Mouse (Mus musculus) lung, adult 2 months (tissue): Measurements from ENCODE around the gene AI837181. TPM values are rescaled to one million over a fixed set of nuclear protein-coding genes. Genes with fewer than 3 reads are reported as not detected.
"Not testable (repeated sequence)": the region's sequence is repeated elsewhere in the genome, so short reads cannot be mapped to it uniquely, and the experiment has no call there.

ENCODE experiments used
- DNase-seq: peaks from one replicate; pipeline ENCODE4 v3.0.0; 2022
- H3K4me1 ChIP-seq: fragments of 200-500 bp; 2 replicates; pipeline ENCODE4 v1.6.1; 2011; ENCODE audit warnings: low read length; ENCODE audit not compliant: control insufficient read depth, insufficient read depth
- H3K4me3 ChIP-seq: fragments of 200-500 bp; replicated peaks from 2 replicates; pipeline ENCODE3; 2011; ENCODE audit warnings: low read depth, mild to moderate bottlenecking, control low read depth, low read length; ENCODE audit errors: extremely low read depth
- CTCF ChIP-seq: fragments of 200-500 bp; IDR thresholded peaks from 2 replicates; pipeline ENCODE4 v1.5.1; 2011; ENCODE audit warnings: mild to moderate bottlenecking, low read length, control low read depth; ENCODE audit not compliant: insufficient read depth
- POLR2A ChIP-seq: fragments of 200-500 bp; IDR thresholded peaks from 2 replicates; pipeline ENCODE4 v1.6.1; 2011; ENCODE audit warnings: low read depth, mild to moderate bottlenecking, control low read depth, low read length, borderline replicate concordance; ENCODE audit errors: extremely low read depth
- WGBS: fragments of 180-500 bp; shearing (Covaris S2); methylation state at CpG from one replicate; pipeline ENCODE4 v1.1.7; 2018; 5-methylcytosine and 5-hydroxymethylcytosine counted together
- polyA plus RNA-seq: library from polyadenylated mRNA; depleted of rRNA; stranded (reverse); fragments of >200 nt; gene quantifications from 2 replicates; pipeline ENCODE4 v1.2.3, GENCODE M21; 2012

Gene AI837181
- polyA plus RNA-seq, 1 experiment = 85.2 TPM

DNA sequence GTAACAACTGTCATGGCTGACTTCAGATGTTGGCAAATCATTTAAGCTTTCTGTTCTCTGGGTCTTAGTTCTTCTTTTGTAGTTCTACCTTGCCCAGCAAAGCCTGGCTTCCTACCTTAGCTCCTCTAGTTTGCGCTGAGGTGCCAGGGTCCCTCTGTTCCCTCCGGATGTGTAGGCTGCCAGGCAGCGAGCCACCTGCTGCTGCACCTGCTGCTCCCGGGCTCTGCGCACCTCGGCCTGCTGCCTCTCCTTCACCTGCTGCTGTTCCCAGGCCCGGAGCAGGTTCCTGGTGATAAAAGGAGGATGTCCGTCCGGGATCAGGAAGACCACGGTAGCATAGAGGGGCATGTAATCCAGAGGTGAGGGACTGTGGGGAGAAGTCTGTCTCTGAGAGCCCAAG, 30.8 kb upstream of the AI837181 start:
- TF ChIP-seq POLR2A = no peak
- TF ChIP-seq CTCF = no peak
- 52% methylated on average over 10 of the region's 10 CpGs for WGBS
- Histone ChIP-seq H3K4me1 (0 out of 2 replicates have a peak, but pooled peaks cover 2% of the 10 kb centered on the region), H3K4me3 (no peak overlapping the region)
- no peak for DNase-seq

DNA sequence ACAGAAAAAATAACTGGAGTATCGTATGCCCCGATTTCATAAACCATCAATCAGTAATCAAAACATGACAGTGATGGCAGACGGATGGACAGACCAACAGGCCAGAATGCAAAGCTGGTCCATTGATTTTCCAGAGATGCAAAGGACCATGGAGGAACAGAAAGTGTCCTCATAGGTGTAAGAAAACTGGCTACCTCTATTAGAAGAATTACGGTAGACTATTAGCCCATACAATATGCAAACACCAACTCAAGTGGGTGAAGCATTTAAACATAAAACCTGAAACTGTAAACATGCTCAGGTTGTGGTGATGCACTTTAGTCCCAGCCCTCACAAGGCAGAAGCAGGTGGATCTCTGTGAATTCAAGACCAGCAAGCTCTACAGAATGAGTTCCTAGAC, 29.6 kb upstream of the AI837181 start:
- Histone ChIP-seq H3K4me3 (no peak overlapping the region), H3K4me1 (no peaks in the 10 kb centered on the region)
- no peak for DNase-seq
- 69% methylated on average over 4 of the region's 4 CpGs for WGBS
- TF ChIP-seq CTCF (no peak), POLR2A (no peak)

DNA sequence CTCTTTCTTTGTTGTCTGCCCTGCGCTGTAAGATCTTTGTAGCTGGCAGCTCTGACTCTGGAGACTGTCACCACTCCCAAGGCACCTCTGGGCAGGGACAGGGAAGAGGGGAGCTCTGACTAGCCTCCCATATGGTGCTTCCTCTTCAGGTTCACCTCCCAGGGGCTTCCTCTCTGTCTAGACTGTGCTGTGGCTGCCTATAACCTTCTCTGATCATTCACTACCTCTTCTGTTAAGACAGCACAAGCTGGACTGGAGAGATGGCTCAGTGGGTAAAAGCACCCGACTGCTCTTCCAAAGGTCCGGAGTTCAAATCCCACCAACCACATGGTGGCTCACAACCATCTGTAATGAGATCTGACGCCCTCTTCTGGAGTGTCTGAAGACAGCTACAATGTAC, 23.9 kb upstream of the AI837181 start:
- not testable (repeated sequence) for H3K4me3 ChIP-seq, H3K4me1 ChIP-seq, DNase-seq
- WGBS = 65% methylated on average over 4 of the region's 4 CpGs

DNA sequence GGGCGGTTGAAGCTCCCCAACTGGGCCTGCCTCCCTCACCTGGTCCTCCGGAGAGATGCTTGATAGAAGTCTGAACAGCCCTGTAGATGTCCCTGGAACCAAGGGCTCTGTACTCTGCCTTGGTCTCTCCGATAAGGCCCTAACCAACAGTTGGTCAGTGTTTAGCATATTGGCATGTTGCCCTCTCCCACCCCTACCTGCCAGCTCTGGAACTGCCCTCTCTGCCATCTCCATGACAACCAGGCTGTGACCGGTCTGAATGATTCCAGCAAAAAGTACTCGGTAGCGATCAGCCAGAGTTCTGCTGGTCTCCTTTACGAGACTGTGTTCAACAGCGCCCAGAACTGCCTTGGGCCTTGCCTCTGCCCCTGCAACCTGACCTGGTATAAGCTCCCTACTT, 22.7 kb upstream of the AI837181 start, which contains the start of gene Tsga10ip:
Gene Tsga10ip, minus strand, starts transcription at position 234 of the 400 bp plus-strand sequence.
- 68% methylated on average over 8 of the region's 8 CpGs for WGBS
- peaks cover 3% of the 10 kb centered on the region for H3K4me1 ChIP-seq

DNA sequence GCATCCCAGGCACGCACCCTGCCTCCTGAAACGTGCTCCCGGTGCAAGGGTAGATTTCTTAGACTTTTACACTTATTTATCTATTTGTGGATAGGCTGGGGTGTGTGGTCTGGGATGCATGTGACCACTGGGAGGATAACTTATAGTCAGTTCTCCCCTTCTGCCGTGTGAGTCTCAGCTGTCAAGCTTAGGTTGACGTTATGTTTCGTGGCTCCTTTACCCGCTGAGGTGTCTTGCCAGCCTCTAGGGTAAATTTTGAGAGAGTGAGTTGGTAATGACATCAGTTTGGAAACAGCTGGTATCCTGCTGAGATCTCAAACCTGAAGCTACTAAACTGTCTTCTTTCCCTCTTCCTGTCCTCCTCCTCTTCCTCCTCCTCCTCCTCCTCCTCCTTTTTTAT, 19.0 kb upstream of the AI837181 start:
- no peak for DNase-seq
- Histone ChIP-seq H3K4me3 (peak overlapping the region; percentile 34), H3K4me1 (peaks cover 16% of the 10 kb centered on the region)
- WGBS = 9% methylated on average over 7 of the region's 7 CpGs
- TF ChIP-seq CTCF = no peak
- no peak; the same call in 1 of the 2 replicates for TF ChIP-seq POLR2A

More for the DNA sequence above, 22.7 kb upstream of the AI837181 start, which contains the start of gene Tsga10ip:
- no peak within 1 kb of the TSS for H3K4me3 ChIP-seq
- TF ChIP-seq CTCF (no peak), POLR2A (no peak)
- no peak for DNase-seq

DNA sequence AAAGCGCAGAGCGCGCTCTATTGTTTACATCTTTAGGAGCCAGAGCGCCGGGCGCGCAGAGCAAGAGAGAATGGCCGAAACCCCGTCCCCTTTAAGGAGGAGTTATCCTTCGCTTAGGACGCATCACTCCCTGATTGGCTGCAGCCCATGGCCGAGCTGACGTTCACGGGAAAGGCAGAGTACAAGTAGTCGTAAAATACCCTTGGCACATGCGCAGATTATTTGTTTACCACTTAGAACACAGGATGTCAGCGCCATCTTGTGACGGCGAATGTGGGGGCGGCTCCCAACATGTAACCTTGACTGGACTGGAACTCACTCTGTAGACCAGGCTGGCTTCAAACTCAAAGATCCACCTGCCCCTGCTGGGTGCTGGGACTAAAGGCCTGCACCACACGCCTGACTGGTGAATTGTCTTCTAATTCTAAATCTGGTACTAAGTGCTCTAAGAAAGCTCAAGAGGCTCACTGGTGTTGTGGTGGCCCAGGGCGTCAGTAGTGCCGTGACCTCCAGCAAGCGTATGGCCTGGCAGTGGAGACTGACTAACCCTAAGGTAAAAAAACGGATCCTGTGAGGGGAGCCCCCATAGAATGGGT, 18.3 kb upstream of the AI837181 start:
- DNase-seq = peak; percentile 40
- Histone ChIP-seq H3K4me3 (peak overlapping the region; percentile 66), H3K4me1 (peaks cover 16% of the 10 kb centered on the region)
- peak; percentile 75; the same call in 1 of the 2 replicates for TF ChIP-seq POLR2A
- WGBS = 1% methylated on average over 24 of the region's 25 CpGs

DNA sequence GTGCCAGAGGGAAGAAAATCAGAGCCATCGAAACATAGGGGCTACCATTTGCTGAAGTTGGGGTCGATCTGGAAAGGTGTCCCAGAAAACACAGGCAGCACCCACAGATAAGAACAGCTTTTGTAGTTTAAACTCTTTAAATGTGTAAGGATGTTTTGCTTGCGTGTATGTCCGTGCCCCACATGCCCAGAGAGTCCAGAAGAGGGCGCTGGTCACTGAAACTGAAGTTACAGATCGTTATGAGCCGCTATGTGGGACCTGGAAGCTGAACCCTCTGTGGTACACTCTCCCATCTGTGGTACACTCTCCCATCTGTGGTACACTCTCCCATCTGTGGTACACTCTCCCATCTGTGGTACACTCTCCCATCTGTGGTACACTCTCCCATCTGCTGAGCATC, 17.8 kb upstream of the AI837181 start:
- Histone ChIP-seq H3K4me3 (peak overlapping the region; percentile 66), H3K4me1 (peaks cover 16% of the 10 kb centered on the region)
- peak; percentile 53 for DNase-seq
- no peak; the same call in 1 of the 2 replicates for TF ChIP-seq POLR2A
- TF ChIP-seq CTCF = peak; percentile 75
- 6% methylated on average over 7 of the region's 7 CpGs for WGBS

DNA sequence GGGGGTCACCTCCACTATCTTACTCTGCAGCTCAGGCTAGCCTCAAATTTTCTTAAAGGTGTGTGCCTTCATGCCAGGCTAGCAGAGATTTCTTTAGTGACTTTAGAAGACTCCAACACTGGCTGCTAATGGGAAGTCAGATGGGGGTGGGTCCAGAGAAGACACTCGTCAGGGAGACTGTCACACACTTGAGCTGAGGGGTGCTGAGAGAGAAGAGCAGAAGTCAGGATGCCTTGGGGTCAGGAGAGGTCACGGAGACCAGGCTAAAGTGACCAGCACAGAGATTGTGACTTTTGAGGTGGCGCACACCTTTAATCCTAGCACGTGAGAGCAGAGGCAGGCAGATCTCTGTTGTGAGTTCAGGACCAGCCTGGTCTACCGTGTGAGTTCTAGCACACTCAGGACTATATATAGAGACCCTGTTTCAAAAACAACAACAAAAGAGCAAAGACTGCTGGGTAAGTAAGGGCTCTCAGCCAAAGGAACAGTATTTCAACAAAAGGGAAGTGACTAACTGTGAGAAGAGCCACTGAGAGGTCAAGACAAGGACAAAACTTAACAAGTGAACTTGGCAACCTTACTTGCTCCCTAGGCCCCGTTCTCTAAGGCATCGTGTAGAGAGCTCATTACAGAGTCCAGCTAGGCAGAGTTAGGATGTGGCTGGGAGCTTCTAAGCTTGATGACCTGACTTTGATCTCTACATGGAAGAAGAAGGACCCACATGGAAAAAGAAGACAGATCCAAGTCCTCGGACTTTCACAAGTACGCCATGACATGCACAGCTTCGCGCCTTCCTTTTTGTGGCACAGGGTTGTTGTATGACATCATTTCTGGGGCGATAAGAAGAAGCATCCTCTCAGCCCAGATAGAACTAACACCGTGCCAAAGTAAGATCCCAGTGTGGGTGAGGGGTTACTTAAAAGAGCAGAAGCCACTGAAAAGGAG, 16.6 kb upstream of the AI837181 start:
- no peak for DNase-seq
- Histone ChIP-seq H3K4me1 (peaks cover 16% of the 10 kb centered on the region), H3K4me3 (no peak overlapping the region)
- peak; percentile 61; the same call in 1 of the 2 replicates for TF ChIP-seq POLR2A
- TF ChIP-seq CTCF = no peak
- 50% methylated on average over 13 of the region's 13 CpGs for WGBS

DNA sequence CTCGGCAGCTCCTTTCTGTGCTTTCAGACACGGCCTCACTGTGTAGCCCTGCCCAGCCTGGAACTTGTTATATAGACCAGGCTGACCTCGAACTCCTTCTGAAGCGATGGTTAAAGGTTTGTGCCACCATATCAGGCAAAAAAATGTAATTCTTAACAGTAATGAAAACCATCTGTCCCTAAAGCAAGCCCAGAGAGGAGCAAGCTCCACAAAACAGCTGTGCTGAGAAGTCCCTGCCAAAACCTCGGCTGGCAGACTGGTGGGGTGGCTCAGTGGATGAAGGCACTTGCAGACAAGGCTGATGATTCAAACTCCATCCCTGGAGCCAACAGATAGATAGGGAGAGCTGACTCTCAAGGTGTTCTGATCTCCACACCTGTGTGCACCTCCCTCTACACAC, 15.9 kb upstream of the AI837181 start:
- TF ChIP-seq POLR2A (no peak; the same call in 1 of the 2 replicates), CTCF (no peak)
- H3K4me3 ChIP-seq = no peak overlapping the region
- WGBS = 58% methylated on average over 5 of the region's 5 CpGs
- peaks cover 16% of the 10 kb centered on the region for H3K4me1 ChIP-seq
- DNase-seq = no peak

DNA sequence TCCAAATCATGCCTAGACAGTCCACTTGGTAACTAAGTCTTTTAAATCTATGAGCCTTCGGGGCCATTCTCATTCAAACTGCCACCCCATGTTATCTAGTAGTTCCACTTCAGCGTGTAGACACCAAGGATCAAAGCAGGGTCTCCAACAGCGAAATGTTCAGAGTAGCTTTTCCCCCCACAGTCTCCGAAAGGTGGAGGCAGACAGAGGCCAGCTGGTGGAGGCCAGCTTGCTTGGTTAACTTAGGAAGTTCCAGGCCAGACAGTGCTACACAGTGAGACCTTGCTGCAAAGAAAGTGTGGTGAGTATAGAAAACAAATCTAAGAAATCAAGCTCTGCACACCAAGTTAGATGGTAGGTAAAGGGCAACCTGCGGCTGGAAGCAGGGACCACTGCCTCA, 14.3 kb upstream of the AI837181 start:
- H3K4me3 ChIP-seq = no peak overlapping the region
- TF ChIP-seq CTCF (no peak), POLR2A (no peak)
- H3K4me1 ChIP-seq = peaks cover 15% of the 10 kb centered on the region
- 71% methylated on average over 5 of the region's 5 CpGs for WGBS
- DNase-seq = no peak
